Mouse (Mus musculus): Measurements from ENCODE around the gene Miga1. TPM values are rescaled to one million over a fixed set of nuclear protein-coding genes. Genes with fewer than 3 reads are reported as not detected.

The Miga1 gene
- total and polyA plus RNA-seq, 3 experiments, result 25.3 to 44.7 (median 32.5) TPM

DNA sequence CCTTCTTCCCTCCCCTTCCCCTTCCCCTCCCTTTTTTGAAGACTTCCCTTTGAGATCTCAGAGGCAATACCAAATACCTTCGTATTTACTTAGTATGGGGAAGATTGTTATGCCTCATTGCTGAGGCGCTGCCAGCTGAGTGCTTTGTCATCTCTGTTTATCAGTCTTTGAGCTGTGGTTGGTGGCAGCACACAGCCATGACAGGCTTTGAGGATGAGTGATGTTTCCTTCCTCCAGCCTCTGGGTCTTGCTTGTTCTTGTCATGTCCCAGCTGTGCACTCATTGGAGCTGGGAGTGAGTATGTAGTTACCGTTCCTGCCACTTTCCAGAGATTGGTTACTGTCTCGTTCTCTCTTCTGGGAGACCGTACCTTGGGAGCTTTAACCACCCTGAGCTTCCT is 15.2 kb upstream of the Miga1 start:
- no peak overlapping the region for H3K4me3 ChIP-seq (replicated peaks in 1 of 3; ENCODE audit: low read depth in 2 of 3, low read length in 2 of 3, poor library complexity in 1 of 3)
- no peak overlapping the region for H3K4me2 ChIP-seq (ENCODE audit: insufficient read depth, low read depth, poor library complexity, severe bottlenecking)
- H3K36me3 ChIP-seq (replicated peaks in 1 of 2; ENCODE audit: control insufficient read depth in 1 of 2, insufficient read depth in 1 of 2, low read length in 1 of 2), result peaks cover 20 to 46% of the 10 kb centered on the region in 2 experiments

DNA sequence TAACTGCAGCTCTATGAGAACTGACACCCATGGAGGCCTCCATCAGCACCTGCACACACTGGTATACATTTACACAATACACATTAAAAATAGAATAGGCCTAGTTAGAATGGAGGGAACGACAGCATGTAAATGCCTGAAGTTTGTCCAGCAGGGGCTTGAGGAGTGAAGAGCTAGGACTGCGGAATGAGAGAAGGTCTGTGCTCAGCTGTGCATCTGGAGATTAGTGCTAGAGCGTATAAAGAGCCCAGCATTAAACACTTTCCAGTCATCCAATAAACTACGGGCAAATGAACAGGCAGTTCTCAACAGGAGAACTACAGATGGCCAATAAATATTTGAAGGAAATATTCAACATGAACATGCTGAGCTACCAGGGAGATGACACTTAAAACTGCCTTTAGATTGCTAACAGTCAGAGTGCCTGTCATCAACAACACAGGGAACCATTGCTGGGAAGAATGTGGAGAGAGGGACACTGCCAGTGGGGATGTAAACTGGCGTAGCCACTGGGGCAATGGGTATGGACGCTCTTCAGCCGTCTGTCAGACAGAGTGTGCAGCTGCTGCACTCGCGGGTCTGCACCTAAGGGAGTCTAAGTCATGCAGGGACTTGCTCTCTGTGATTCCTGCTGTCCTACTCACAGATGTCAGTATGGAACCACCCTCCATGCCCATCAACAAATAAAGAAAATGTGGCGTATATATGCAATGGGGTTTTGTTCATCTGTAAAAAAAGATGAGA is 13.4 kb upstream of the Miga1 start:
- no peaks in the 10 kb centered on the region for H3K9me3 ChIP-seq (replicated peaks; ENCODE audit: low read length)
- H3K9ac ChIP-seq (ENCODE audit: insufficient read depth, low read depth), result no peak overlapping the region
- peaks cover 8 to 38% of the 10 kb centered on the region in 2 experiments for H3K36me3 ChIP-seq (replicated peaks in 1 of 2; ENCODE audit: control insufficient read depth in 1 of 2, insufficient read depth in 1 of 2, low read length in 1 of 2)
- H3K4me3 ChIP-seq (replicated peaks in 1 of 3; ENCODE audit: low read depth in 2 of 3, low read length in 2 of 3, poor library complexity in 1 of 3), result no peak overlapping the region
- H3K4me1 ChIP-seq (ENCODE audit: control insufficient read depth in 1 of 2, insufficient read depth in 2 of 2), result peaks cover 16 to 45% of the 10 kb centered on the region in 2 experiments
- in situ Hi-C loops (cut with MboI; ENCODE audit: low pct_ligation_motif_present, low pct_unique_long_range_greater_than_20kb, low sequenced_read_pairs) (no loop called here), dilution Hi-C loops (cut with MboI; ENCODE audit: extremely low pct_ligation_motif_present, extremely low pct_unique_long_range_greater_than_20kb, low sequenced_read_pairs) (no loop called here)
- H3K4me2 ChIP-seq (ENCODE audit: insufficient read depth, low read depth, poor library complexity, severe bottlenecking), result no peak overlapping the region
- peaks cover 31% of the 10 kb centered on the region for H3K79me2 ChIP-seq (replicated peaks; ENCODE audit: control insufficient read depth, extremely low read depth, insufficient read depth, poor library complexity, severe bottlenecking)
- no peaks in the 10 kb centered on the region for H3K27me3 ChIP-seq (replicated peaks)
- no peak overlapping the region for H3K27ac ChIP-seq (ENCODE audit: insufficient read depth, low read depth)
- no peak for DNase-seq (ENCODE audit: extremely low read depth)
- no peak for TF ChIP-seq PAX5 (IDR thresholded peaks at IDR 0.05; ENCODE audit: low read length)
- TF ChIP-seq TBP (conservative IDR thresholded peaks at IDR 0.05; ENCODE audit: low read depth, low read length), result no peak
- no peak for TF ChIP-seq USF2 (conservative IDR thresholded peaks at IDR 0.05; ENCODE audit: low read depth, low read length)
- TF ChIP-seq RAD21 (IDR thresholded peaks at IDR 0.05; ENCODE audit: low read depth, low read length), result no peak
- no peak for TF ChIP-seq ZKSCAN1 (IDR thresholded peaks at IDR 0.05; ENCODE audit: borderline replicate concordance, low read depth, low read length)
- TF ChIP-seq NELFE (IDR thresholded peaks at IDR 0.05; ENCODE audit: low read depth, low read length), result no peak
- no peak for TF ChIP-seq BHLHE40 (IDR thresholded peaks at IDR 0.05; ENCODE audit: low read depth, low read length)
- no peak for TF ChIP-seq RCOR1 (conservative IDR thresholded peaks at IDR 0.05; ENCODE audit: low read depth, low read length)
- TF ChIP-seq CHD1 (IDR thresholded peaks at IDR 0.05; ENCODE audit: low read depth, low read length), result no peak
- no peak for TF ChIP-seq CTCF (conservative IDR thresholded peaks at IDR 0.05 in 1 of 2, IDR thresholded peaks at IDR 0.05 in 1 of 2; ENCODE audit: low read depth in 2 of 2, low read length in 2 of 2)
- TF ChIP-seq ETS1 (conservative IDR thresholded peaks at IDR 0.05; ENCODE audit: low read depth, low read length), result no peak
- TF ChIP-seq GABPA (IDR thresholded peaks at IDR 0.05; ENCODE audit: insufficient replicate concordance, low read depth, low read length), result no peak
- no peak for TF ChIP-seq UBTF (IDR thresholded peaks at IDR 0.05; ENCODE audit: low read depth, low read length)

More for the DNA sequence above, 15.2 kb upstream of the Miga1 start:
- Histone ChIP-seq H3K79me2 (replicated peaks; ENCODE audit: control insufficient read depth, extremely low read depth, insufficient read depth, poor library complexity, severe bottlenecking) (peaks cover 17% of the 10 kb centered on the region), H3K9ac (ENCODE audit: insufficient read depth, low read depth) (no peak overlapping the region), H3K27me3 (replicated peaks) (no peaks in the 10 kb centered on the region), H3K4me1 (ENCODE audit: control insufficient read depth in 1 of 2, insufficient read depth in 2 of 2) (peaks cover 16 to 45% of the 10 kb centered on the region in 2 experiments), H3K27ac (ENCODE audit: insufficient read depth, low read depth) (no peak overlapping the region), H3K9me3 (replicated peaks; ENCODE audit: low read length) (no peaks in the 10 kb centered on the region)
- in situ Hi-C loops (cut with MboI; ENCODE audit: low pct_ligation_motif_present, low pct_unique_long_range_greater_than_20kb, low sequenced_read_pairs) (no loop called here), dilution Hi-C loops (cut with MboI; ENCODE audit: extremely low pct_ligation_motif_present, extremely low pct_unique_long_range_greater_than_20kb, low sequenced_read_pairs) (no loop called here)
- TF ChIP-seq RCOR1 (conservative IDR thresholded peaks at IDR 0.05; ENCODE audit: low read depth, low read length), result no peak
- TF ChIP-seq ETS1 (conservative IDR thresholded peaks at IDR 0.05; ENCODE audit: low read depth, low read length), result no peak
- TF ChIP-seq USF2 (conservative IDR thresholded peaks at IDR 0.05; ENCODE audit: low read depth, low read length), result no peak
- TF ChIP-seq HCFC1 (IDR thresholded peaks at IDR 0.05; ENCODE audit: low read depth, low read length), result no peak
- no peak for TF ChIP-seq IRF4 (IDR thresholded peaks at IDR 0.05; ENCODE audit: low read depth, low read length)
- TF ChIP-seq UBTF (IDR thresholded peaks at IDR 0.05; ENCODE audit: low read depth, low read length), result no peak
- no peak for TF ChIP-seq MAZ (IDR thresholded peaks at IDR 0.05; ENCODE audit: low read depth, low read length)
- TF ChIP-seq ZMIZ1 (IDR thresholded peaks at IDR 0.05; ENCODE audit: low read depth, low read length), result no peak
- peak; percentile 61 for DNase-seq (ENCODE audit: extremely low read depth)
